Mouse (Mus musculus): ENCODE data around the gene Mef2b.
"Not testable (repeated sequence)": the region's sequence is repeated elsewhere in the genome, so short reads cannot be mapped to it uniquely, and the experiment has no call there.

Mef2b gene

DNA sequence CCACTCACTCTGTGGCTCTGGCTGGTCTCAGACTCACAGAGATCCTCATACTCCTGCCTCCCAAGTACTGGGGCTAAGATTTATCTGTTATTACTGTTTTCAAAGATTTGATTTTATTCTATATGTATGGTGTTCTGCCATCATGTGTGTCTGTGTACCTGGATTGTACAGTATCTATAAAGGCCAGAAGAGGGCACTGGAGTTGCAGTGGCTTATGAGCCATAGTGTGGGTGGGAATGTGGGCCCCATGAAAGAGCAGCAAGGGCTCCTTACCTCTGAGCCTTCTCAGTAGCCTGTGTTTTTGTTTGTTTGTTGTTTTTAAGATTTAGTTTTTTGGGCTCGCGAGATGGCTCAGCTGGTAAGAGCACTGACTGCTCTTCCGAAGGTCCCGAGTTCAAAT lies 39.6 kb downstream of the Mef2b start:
- no peak for DNase-seq (ENCODE audit: low spot score)

DNA sequence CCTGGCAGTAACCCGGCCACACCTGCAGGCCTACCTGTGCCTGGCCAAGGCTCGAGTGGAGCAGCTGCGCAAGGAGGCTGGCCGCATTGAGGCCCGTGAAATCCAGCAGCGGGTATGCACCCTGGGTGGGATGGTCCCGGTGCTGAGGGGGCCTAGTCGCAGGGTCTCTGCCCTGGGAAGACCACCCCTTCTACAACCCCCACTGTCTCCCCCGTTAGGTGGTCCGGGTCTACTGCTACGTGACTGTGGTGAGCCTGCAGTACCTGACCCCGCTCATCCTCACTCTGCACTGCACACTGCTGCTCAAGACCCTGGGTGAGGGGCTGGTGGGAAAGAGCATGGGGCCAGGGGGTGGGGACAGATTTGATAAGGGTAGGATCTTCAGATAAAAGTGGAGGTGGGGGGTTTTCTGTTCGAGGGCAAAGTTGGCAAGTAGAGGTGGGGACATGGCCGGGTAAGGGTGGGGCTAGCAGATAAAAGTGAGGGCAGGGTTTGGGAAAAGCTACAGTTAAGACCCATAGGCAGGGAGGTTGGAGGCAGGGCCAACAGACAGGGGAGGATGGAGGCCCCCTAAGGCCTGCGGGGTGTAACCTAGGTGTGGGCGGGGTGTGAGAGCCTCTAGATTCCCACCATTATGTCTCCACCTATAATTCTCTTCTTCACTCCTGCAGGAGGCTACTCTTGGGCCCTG lies 41.8 kb downstream of the Mef2b start:
- no peak for DNase-seq (ENCODE audit: low spot score)

GRCm38 (mm10) chr8:70181903-70182252 lies 42.4 kb downstream of the Mef2b start:
- no peak for DNase-seq (ENCODE audit: low spot score)

- DNase-seq (ENCODE audit: low spot score): no peak
Measured at GRCm38 (mm10) chr8:70183194-70183593, 43.7 kb downstream of the Mef2b start.

GRCm38 (mm10) chr8:70188707-70189106 lies 49.2 kb downstream of the Mef2b start:
- DNase-seq (ENCODE audit: low spot score): no peak

DNA sequence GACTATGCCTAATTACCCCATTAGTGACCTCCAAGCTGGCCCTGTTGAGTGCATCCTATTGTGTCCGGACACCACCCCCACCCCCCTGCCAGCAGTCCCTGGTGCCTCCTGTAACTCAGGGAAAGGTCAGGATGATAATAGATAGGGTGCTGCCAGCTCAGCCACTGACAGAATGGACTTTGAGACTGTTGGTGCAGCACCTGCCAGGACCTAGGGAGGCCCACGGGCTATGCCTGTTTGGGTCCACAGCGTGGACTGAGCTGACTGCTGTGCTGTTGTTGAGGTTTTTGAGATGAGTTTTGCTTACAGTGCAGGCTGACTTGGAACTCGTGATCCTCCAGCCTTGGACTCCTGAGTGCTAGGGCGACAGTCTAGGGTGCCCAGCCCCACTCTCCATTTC lies 53.7 kb downstream of the Mef2b start:
- DNase-seq (ENCODE audit: low spot score): no peak

DNA sequence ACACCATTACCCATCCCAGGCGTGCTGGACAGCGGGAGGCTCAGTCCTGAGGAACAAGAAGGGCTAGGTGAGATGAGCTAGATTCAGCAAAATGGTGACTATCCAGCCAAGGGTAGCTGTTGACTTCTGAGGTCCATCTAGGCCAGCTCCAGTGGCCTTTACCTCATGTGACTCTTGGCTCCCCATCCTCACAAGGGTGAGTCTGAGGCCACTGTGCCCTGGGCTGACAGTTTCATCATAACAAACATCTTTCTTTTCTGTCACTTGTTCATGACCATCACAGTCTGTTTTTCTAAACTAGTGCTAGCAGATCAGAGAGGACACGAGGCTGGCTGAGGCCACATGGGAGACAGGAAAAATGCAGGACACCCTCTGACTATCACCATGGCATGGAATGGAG lies 54.7 kb downstream of the Mef2b start:
- DNase-seq (ENCODE audit: low spot score): no peak

- DNase-seq (ENCODE audit: low spot score): no peak
Measured at GRCm38 (mm10) chr8:70195762-70196161, 56.3 kb downstream of the Mef2b start.

- DNase-seq (ENCODE audit: low spot score): peak; percentile 37
Measured at GRCm38 (mm10) chr8:70197603-70198002, 58.1 kb downstream of the Mef2b start.

- DNase-seq (ENCODE audit: low spot score): no peak
Measured at GRCm38 (mm10) chr8:70200098-70200681, 60.7 kb downstream of the Mef2b start.

DNA sequence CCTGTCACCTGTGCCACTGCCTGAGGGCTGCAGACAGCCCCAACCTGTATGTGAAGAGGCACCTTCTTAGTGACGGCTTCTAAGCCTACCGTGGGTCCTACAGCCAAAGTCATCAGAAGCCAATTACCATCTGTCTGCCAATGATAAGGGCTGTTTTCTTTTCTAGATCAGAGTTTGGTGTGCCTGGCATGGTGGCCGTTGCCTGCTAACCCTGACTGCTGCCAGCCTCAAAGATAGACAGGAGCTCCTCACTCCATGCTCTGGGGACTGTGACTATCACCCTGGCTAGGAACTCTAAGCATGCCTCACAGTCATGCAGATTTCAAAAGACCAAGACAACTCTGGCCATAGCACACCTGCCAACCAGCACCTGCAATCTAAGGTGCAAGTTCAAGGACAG lies 61.9 kb downstream of the Mef2b start:
- DNase-seq (ENCODE audit: low spot score): no peak

DNA sequence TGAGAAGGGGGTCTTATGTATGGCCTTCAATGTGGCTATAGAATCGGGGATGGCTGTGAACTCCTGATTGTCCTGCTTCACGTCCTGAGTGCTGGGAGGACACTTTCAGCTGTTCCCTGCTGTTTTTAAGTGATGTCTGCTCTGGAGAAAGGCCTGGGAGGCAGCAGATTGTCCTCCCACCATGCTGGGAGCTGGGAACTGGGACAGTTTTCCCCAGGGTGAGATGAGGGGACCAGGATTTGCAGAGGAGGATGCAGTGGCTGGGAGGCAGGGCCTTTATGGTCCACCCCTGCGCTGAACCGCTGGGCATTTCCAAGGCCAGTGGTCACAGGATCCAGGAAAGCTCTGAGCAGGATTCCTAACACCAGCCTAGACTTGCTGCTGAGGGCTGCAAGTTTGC lies 63.6 kb downstream of the Mef2b start:
- DNase-seq (ENCODE audit: low spot score): no peak

- no peak for DNase-seq (ENCODE audit: low spot score)
Measured at GRCm38 (mm10) chr8:70204757-70205156, 65.2 kb downstream of the Mef2b start.

GRCm38 (mm10) chr8:70208130-70208529 lies 68.6 kb downstream of the Mef2b start:
- DNase-seq (ENCODE audit: low spot score): peak; percentile 61

DNA sequence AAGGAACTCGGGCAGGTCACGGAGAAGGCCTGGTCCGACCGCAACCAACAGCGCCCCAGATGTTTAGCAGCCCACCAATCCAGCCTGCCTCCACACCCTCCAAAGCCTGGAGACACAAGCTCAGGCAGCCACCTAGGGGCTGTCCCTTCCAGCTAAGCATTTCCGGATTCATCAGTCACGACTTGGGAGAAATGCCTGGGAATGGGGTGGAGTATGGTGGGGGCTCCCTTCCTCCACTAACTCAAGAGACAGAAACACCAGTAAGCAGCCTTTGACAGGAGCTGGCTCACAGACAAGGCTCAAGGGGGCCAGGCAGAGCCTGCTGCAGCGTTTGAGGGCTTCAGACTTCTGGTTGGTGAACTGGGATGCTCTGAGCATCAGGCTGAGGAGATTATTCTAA lies 71.0 kb downstream of the Mef2b start:
- peak; percentile 16 for DNase-seq (ENCODE audit: low spot score)

DNA sequence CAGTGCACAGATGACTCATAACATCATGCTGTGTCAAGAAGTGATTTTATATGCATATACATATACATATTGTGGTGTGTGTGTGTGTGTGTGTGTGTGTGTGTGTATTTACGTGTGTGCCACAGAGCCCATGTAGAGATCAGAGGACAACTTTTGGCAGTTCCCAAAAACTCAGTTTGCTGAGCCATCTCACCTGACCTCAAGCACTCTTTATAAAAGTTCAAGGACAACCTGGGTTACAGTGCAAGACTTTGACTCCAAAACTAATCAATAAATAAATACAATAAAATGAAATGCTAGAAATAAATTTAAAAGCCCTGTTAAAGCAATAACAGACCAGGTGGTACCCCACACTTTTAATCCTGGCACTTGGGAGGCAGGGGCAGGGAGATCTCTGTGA lies 71.8 kb downstream of the Mef2b start:
- no peak for DNase-seq (ENCODE audit: low spot score)

DNA sequence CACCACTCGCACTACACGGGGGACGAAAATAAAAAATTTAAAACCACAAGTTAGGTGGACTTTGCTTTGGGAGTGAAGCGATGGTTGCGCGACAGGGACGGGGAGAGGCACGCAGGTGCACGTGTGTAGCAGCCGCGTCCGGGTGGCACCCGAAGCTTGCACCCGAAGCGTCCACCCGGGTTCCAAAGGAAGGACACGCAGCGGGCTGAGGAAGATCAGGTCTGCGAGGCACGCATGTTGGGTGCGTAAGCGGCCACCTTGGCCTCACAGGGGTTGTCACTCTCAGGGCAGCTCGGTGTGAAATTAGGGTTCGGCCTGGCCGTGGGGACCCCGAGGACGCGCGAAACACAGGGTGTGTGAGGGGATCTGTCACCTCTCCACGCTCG lies 72.2 kb downstream of the Mef2b start:
- DNase-seq (ENCODE audit: low spot score): no peak

DNA sequence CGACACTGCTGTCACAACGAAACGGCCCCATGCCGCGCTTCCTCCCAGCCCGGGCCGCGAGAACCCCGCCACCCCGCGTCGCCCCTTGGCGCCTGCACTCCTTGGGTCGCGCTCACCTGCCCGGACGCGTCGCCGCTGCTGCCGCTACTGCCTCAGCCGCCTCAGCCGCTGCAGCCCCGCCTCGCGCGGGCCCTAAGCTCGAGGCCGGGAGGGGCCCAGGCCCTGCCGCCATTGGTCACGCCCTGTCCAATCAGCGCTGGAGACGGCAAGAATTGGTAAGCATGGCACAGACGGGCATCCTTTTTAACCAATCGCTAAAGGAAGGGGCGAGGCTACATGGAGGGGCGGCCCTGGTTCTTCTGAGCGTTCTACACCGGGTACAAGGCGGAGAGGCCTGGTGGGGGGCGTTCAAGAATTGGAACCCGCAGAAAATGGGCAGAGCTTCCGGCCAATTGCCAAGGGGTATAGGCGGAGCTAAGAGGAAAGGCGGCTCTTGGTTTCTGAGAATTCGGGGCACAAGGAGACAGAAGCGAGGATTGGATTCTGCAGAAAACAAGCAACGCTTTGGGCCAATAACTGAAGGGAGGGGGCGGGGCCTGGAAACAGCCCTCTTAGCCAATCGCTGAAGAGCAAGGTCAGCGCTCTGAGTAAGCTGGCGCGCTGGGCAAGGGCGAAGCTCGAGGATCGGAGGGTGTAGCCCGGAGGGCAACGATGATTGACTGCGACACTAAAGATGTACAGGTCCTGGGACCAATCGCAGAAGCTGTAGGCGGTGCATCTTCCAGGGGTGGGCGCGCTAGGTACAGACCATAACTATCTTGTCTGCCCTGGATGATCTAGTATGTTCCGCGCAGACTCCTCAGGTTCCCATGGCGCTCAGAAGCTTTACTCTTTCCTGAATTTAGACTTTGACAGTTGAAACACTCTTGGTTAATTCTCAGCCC lies 72.9 kb downstream of the Mef2b start, which contains the start of gene Slc25a42:
Slc25a42 (minus strand) TSS at position 194 of the 944 bp plus-strand sequence.
- peak; percentile 99 for DNase-seq (ENCODE audit: low spot score)

GRCm38 (mm10) chr8:70214411-70214810 lies 74.9 kb downstream of the Mef2b start:
- no peak for DNase-seq (ENCODE audit: low spot score)

- no peak for DNase-seq (ENCODE audit: low spot score)
Measured at GRCm38 (mm10) chr8:70215092-70215491, 75.6 kb downstream of the Mef2b start.

DNA sequence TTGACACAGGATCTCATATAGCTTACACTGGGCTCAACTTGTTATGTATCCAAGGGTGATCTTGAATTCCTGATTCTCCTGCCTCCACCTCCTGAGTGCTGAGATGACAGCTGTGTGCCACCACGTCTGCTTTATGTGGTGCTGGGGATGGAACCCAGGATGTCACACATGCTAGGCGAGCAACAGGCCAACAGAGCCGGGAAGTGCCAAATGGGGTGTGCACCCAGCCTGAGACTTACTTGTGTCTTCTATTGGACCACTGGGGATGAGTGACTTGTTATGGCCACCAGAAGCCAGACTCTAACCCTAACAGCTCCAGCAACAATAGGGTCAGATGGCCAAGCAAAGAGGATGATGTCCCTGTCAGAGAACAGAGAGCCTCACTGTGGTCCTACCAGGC lies 76.7 kb downstream of the Mef2b start:
- DNase-seq (ENCODE audit: low spot score): not testable (repeated sequence)

GRCm38 (mm10) chr8:70216566-70216965 lies 77.1 kb downstream of the Mef2b start:
- no peak for DNase-seq (ENCODE audit: low spot score)
